Mouse (Mus musculus): ENCODE measurements at regions not wholly inside any gene's neighbourhood (a gene's known extent, or its start where the extent isn't known, plus 50 kb on each side); places are given as distances from the start of the nearest gene placed in this dataset.

- no peak for DNase-seq (ENCODE audit: low spot score in 2 of 2)
Observed at GRCm38 (mm10) chr1:81746013-81746412, 486.9 kb upstream of the Gm9747 start.

GRCm38 (mm10) chr1:81747025-81747424 lies 485.9 kb upstream of the Gm9747 start:
- no peak for DNase-seq (ENCODE audit: low spot score in 2 of 2)

DNA sequence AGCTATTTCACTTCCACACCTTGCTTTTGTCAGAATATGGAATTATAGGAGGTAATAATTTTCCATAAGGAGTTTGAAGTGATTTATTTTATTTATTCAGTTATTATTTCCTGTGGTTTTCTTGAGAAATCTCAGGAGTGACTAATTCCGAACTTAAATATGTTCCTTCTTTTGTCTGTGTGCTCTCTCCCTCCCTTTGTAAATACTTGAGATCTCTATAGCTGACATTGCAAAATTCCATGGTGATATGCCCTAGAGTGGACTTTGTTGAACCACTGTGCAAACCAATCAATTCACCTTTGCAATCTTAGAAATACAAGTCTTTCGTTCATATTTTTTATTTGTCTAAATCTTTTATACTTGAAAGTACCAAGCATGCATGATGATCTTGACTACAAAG lies 478.8 kb upstream of the Gm9747 start:
- DNase-seq (ENCODE audit: low spot score in 2 of 2): no peak

DNA sequence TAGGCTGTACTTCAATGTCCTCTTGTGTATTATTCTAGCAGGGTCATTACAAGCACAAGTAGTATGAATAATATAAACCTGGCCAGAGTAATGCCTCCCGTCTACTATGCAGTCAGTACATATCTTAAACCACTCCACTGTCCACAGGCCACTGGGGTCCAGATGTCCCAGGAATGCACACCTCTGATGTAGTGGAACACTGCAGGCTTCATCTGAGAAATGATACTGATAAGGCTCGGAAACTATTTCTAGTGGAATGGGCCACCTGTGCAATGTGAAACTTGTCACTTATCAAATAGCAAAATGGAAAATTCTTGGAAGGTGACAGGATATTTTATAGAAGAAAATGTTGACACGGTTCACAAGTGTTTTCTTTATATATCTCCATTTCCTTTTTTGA lies 477.6 kb upstream of the Gm9747 start:
- no peak for DNase-seq (ENCODE audit: low spot score in 2 of 2)

GRCm38 (mm10) chr1:81755694-81756093 lies 477.2 kb upstream of the Gm9747 start:
- no peak for DNase-seq (ENCODE audit: low spot score in 2 of 2)

DNA sequence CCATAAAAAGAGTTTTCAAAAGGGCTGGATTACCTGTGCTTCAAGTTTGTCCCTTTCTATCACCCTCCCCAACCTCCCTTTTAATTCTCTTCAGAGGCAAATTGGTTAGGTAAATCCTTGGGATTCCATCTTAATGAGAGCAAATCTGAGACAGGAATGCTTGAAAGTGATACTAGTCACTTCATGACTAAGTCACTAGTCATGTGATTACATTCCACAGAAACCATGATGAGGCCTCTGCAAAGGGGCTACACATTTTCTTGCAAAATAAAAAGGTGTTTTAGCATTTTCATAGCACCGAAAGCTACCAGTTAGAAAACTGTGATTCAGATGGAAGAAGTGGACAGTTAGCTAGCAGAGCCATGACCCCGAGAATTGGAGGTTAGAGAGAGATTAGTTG lies 473.0 kb upstream of the Gm9747 start:
- DNase-seq (ENCODE audit: low spot score in 2 of 2): no peak

DNA sequence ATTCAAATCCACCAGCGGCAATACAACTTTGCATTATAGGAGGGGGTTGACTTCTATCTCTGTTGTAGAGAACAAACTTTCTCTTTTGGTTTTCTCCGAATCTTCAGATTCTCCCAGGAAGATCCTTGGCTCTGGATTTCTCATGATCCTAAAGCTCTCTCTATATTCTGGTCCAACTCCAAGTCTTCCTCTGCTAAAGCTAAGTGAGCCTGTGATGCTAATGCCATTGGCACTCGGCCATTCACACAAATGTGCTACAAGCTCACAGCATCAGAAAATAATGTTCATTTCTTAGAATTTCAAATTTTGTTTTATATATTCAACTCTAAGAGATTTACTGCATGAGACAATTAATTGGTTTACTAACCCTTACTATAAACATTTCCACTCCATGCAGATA lies 461.2 kb upstream of the Gm9747 start:
- peak in 1 of 2 experiments; percentile 8 for DNase-seq (ENCODE audit: low spot score in 2 of 2)

DNA sequence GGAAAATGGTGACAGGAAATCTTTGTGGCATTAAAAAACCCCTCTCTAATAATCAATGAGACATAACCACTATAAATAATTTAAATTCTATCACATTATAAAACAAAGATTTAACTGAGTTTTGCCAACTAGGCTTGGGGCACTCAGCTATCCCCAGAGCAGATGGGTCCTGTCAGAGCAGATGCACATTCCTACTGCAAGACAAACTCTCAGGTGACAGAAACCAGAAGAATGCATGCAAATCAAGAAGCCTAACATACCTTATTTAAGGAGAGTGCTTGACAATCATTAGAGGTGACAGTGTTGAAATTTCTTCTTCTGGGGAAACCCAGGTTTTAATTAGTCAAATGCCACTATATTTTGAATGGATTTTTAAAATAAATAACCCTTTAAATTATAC lies 452.3 kb upstream of the Gm9747 start:
- no peak for DNase-seq (ENCODE audit: low spot score in 2 of 2)

DNA sequence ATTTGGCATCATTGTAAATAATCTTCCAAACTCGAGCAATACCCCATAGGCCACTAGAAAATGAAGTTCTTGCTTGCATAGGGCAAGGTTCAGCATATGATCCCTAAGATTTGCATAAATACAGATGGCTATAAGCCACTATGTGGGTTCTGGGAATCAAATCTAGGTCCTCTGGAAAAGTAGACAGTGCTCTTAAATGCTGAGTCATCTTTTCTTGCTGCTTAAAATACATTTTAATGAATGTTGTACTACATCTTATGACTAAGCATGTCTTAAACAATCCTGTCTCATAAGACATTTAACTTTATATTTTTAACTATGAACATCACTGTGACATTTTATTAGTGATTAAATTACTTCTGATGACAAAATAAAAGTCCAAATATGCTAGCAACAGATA lies 448.6 kb upstream of the Gm9747 start:
- DNase-seq (ENCODE audit: low spot score in 2 of 2): no peak

DNA sequence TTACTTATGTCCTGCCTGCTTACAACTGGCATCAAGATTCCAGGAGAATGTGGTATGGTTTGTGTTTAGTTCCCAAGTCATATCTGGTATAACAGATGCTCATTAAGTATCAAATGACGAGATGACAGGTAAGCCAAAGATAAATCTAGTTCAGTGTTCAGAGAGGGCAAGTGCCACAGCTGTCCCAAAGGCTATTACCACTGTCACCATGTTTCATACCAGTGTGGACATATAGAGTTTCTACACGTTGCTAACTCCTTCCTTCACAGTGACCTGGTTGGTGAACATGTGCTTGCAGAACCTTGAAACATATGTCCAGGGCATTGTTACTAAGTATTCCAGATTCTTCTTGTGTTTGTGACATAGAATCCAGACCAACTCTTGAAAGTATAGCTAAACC lies 438.1 kb upstream of the Gm9747 start:
- DNase-seq (ENCODE audit: low spot score in 2 of 2): no peak

DNA sequence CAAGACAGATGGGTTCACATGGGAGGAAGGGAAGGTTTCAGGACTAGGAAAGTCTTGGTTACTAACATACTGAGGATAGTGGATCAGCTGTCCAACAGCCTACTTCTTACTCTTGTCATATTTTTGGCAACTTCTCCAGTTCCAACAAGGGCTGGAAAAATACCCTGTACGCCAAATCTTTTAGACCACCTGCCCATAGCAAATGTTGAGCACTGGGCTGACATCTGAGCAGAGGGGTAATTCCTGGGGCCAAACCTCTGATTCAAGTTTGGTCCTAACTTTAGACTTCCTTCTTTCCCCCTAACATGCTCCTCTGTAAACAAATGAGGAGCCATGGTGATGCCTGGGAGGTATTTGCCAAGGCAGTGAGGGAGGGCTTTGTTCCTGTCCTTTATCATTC lies 437.5 kb upstream of the Gm9747 start:
- DNase-seq (ENCODE audit: low spot score in 2 of 2): no peak

DNA sequence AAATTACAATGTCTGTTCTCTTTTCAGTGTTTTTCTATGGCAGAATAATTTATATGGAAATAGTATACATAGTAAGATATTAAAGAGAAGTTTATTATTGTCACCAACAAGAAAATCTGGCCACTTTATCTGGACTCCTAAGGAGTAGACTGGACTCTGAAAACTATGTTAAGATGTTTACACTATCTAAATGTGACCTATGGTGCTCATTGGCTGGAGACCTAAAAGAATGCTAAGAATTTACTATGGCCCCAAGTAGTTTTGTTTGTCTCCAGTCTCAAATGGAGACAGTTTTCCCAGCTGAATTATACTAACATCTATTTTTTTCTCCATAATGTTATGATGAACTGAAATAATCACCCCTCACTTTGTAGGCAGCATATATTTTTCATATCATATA lies 421.3 kb upstream of the Gm9747 start:
- DNase-seq (ENCODE audit: low spot score in 2 of 2): no peak

- no peak for DNase-seq (ENCODE audit: low spot score in 2 of 2)
Observed at GRCm38 (mm10) chr1:81818884-81819283, 414.0 kb upstream of the Gm9747 start.

DNA sequence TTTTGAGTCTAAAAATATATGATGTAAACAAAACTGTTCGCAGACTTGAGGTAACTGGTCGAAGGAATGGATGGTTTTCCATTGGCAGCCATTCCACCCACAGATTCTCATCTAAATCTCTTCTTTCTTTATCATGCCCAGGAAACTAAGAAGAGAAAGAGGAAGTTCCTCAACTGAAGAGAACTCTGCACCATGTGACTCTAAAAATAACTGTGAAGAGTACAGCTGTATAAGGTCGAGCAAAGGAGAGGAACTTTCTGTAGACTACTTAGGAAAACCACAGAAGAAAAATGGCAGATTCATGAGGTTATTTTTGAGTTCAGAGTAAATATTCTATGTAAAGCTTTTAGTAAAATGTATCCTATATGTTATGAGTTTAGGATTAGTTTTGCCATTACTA lies 390.9 kb upstream of the Gm9747 start:
- no peak for DNase-seq (ENCODE audit: low spot score in 2 of 2)

DNA sequence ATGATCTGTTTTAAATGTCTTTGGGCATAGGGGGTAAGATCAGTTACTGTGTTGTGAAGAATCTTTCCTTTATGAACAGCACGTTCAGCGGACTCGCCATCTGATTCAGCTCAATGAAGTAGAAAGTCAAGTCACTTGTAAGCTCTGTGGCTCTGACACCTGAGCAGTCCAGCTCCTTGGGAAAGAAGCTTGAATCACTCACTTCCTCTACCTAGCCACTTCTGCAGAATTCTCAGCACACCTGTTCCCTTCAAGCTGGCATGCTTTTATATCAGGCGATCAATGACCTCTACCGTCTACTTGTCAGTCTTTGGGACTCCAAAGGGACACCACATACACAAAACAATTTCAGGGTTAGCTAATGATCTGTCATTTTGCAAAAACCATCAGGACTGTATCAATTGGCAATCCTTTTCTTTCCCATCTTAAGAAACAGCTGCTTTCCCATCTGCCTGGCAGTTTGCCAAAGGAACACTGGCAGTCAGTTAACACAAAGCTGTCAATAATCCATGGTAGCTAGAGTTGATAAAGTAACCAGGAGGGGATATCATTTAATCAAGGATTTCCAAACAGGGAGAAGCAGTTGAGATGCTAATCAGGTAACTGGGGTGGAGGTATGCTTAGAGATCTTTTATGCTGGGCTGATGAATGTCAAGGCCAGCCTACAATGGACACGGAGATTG lies 382.3 kb upstream of the Gm9747 start:
- no peak for DNase-seq (ENCODE audit: low spot score in 2 of 2)

DNA sequence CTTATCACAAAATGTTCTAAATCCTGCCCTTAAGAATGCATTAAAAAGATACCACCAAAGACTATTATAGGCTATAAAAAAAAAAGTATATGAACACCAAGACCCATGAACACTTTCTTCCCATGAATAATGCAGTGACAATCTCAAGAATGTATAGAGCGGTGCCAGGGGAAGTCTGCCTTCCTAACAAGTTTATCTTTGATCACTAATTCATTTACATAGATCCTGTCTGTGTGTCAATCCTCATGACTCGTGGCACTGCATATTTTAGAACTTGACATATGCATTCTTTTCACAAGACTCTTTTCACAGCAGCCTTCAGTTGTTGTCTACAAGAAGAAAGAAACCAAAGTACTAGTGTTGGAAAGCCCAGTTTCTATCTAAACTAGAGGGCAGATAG lies 373.4 kb upstream of the Gm9747 start:
- DNase-seq (ENCODE audit: low spot score in 2 of 2): no peak

GRCm38 (mm10) chr1:81864571-81864970 lies 368.3 kb upstream of the Gm9747 start:
- no peak for DNase-seq (ENCODE audit: low spot score in 2 of 2)

- DNase-seq (ENCODE audit: low spot score in 2 of 2): no peak
Observed at GRCm38 (mm10) chr1:81886940-81887531, 345.9 kb upstream of the Gm9747 start.

GRCm38 (mm10) chr1:81897241-81897640 lies 335.7 kb upstream of the Gm9747 start:
- no peak for DNase-seq (ENCODE audit: low spot score in 2 of 2)

GRCm38 (mm10) chr1:81900843-81901242 lies 332.1 kb upstream of the Gm9747 start:
- no peak for DNase-seq (ENCODE audit: low spot score in 2 of 2)

DNA sequence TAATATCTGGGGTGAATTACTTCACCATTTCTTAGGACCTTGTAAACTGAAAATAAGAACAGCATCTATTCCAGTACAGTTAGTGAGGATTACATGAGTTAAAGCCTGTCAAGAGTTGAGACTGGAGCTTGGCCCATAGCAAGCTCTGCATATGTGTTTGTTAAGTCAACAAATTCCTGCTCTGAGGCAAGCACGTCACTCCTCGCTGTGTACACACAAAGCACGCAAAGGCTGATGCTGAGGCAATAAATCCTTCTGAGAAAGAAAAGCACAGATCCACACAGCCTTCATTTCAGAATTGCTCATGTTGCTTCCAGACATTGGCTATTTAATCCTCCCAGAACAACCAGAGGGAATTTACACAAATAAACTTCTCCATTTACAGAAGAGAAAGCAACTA lies 328.9 kb upstream of the Gm9747 start:
- no peak for DNase-seq (ENCODE audit: low spot score in 2 of 2)

- no peak for DNase-seq (ENCODE audit: low spot score in 2 of 2)
Observed at GRCm38 (mm10) chr1:81912607-81913006, 320.3 kb upstream of the Gm9747 start.

DNA sequence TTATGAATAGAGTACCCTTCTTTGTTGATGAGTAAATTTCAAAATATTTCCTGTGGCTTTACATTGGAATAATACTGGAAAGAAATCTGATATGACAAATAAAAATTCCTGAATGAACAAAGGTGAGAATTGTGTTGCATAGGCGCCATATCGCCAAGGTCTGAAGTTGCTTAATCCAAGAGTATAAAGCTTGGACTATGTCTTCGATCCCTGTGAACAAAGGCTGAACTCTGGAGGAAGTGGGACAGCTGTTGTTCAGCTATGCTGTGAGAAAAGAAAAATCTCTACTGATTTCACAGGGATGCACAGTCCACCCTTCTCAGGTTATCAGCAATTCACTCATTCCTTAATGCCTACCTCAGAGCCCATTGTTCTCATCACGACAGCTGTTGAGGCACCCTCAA lies 319.3 kb upstream of the Gm9747 start:
- no peak for DNase-seq (ENCODE audit: low spot score in 2 of 2)

DNA sequence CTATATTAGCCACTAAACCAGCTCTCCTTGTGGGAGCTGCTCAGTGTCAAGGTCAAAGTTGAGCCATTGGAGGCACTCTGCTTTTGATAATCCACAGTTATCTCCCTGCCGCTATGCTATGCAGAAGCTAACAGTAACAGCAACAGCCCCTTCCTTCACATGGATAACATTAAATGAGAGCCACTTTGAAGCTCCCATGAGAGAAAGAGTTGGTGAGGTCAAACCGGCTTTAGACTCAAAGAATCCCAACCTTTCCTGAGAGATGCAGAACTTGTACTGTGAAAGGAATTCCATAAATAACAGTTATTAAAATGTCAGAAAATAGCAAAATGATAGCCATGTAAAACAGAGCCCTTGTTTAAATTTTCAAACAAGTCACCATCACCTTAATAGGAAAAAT lies 316.1 kb upstream of the Gm9747 start:
- DNase-seq (ENCODE audit: low spot score in 2 of 2): no peak

Measured in cerebellum, postnatal 4 days (tissue).